11 mouse cellular contexts compared by ENCODE assay signal in genomic region chr11:3543001-3543400, GRCm38 (mm10). TPM values are rescaled to one million over a fixed set of nuclear protein-coding genes. Genes with fewer than 3 reads are reported as not detected.
DNase-seq lines count a peak whose midpoint lies in the region; ATAC-seq and TF ChIP-seq lines count a peak whose summit lies in the region.
"Had no signal": no experiment of that assay in that cellular context is flagged by ENCODE, and none has a peak within 500 bp of the region (broad histone marks: within the 10 kb centered on the region; RNA-seq: fewer than 3 reads in every experiment).

No protein-coding gene starts in this region.

- no peak overlapping the region for H3K4me2 ChIP-seq in limb, embryonic 14.5 days (replicated peaks; ENCODE audit: low read depth, low read length, severe bottlenecking)
- H3K4me2 ChIP-seq: limb, embryonic 12.5 days had no signal

- TF ChIP-seq POLR2A in limb, embryonic 14.5 days (IDR thresholded peaks at IDR 0.05; ENCODE audit: borderline replicate concordance, extremely low read depth, insufficient read depth, insufficient read length) = no peak

- intact Hi-C loops in gastrocnemius, postnatal 14 days (cut with DNase I; ENCODE audit: low total_unique reads) = no loop called here

- peak; percentile 44 for DNase-seq in right cerebral cortex, adult 18-20 months
- DNase-seq in right cerebral cortex, postnatal 14 days = no peak
- DNase-seq in gastrocnemius, postnatal 14 days = peak; percentile 91
- DNase-seq in limb, embryonic 14.5 days (ENCODE audit: low spot score) = peak; percentile 88
- peak; percentile 48 for DNase-seq in telencephalon, adult 2 months (ENCODE audit: low read depth, low spot score)
- no peak for DNase-seq in kidney, postnatal 14 days
- no peak for DNase-seq in kidney, postnatal 36 days
- DNase-seq: kidney, adult 18-20 months had no signal

- H3K4me1 ChIP-seq in limb, embryonic 14.5 days (ENCODE audit: control insufficient read depth, insufficient read depth, low read length) = peaks cover 25% of the 10 kb centered on the region

- H3K4me3 ChIP-seq in limb, embryonic 14.5 days (replicated peaks; ENCODE audit: low read length) = no peak overlapping the region
- H3K4me3 ChIP-seq: forebrain, embryonic 10.5 days; limb, embryonic 12.5 days had no signal

- no peaks in the 10 kb centered on the region for H3K9me3 ChIP-seq in limb, embryonic 14.5 days (ENCODE audit: control insufficient read depth, low read length)

- peak overlapping the region; percentile 21; the same call in 1 of the 2 replicates for H3K9ac ChIP-seq in limb, embryonic 14.5 days (ENCODE audit: low read depth, low read length, severe bottlenecking)
- H3K9ac ChIP-seq: limb, embryonic 12.5 days had no signal

- H3K27me3 ChIP-seq in limb, embryonic 14.5 days (ENCODE audit: control insufficient read depth, insufficient read depth, low read length) = no peaks in the 10 kb centered on the region
- H3K27me3 ChIP-seq: limb, embryonic 12.5 days had no signal

- H3K27ac ChIP-seq in limb, embryonic 14.5 days (replicated peaks; ENCODE audit: low read depth, low read length) = peak overlapping the region; percentile 72
- H3K27ac ChIP-seq: forebrain, embryonic 10.5 days; limb, embryonic 12.5 days had no signal

- WGBS in limb, embryonic 14.5 days = 16% methylated on average over 5 of the region's 5 CpGs

- no peaks in the 10 kb centered on the region for H3K36me3 ChIP-seq in limb, embryonic 14.5 days (ENCODE audit: control insufficient read depth, insufficient read depth, low read length)
- H3K36me3 ChIP-seq: forebrain, embryonic 10.5 days; limb, embryonic 12.5 days had no signal

- peak; percentile 47 for ATAC-seq in limb, embryonic 14.5 days (ENCODE audit: low FRiP score, low read depth)
- ATAC-seq in CD4-positive, CD25-positive, alpha-beta regulatory T cell, adult 4 months = no peak

RNA-seq across cellular contexts. Expression of gene Smtn, which starts 2.6 kb away (rescaled TPM):
- 100 to 1,000 TPM in 1 of 2 experiments, 10 to 100 TPM in 1; 96.8 to 123 TPM for total RNA-seq in gastrocnemius, postnatal 14 days (2021)
- 59.0 and 64.7 TPM in 2 replicates for polyA plus RNA-seq in limb, embryonic 14.5 days (2012; rRNA removed)
- 71.8 and 79.6 TPM in 2 replicates for polyA plus RNA-seq in limb, embryonic 14.5 days (2014; fragmentation: Nextera tagmentation; extraction: Ambion mirVana)
- polyA plus RNA-seq in CD4-positive, CD25-positive, alpha-beta regulatory T cell, adult 4 months (2017; shearing (Covaris generic)) = under 1 TPM; 0.16 to 0.65 TPM

RNA-seq across cellular contexts. Expression of gene Selenom, which starts 28.5 kb away (rescaled TPM):
- total RNA-seq in gastrocnemius, postnatal 14 days (2021) = 10 to 100 TPM; 27.5 to 38.5 TPM
- polyA plus RNA-seq in limb, embryonic 14.5 days (2012; rRNA removed) = 201 and 256 TPM in 2 replicates
- polyA plus RNA-seq in limb, embryonic 14.5 days (2014; fragmentation: Nextera tagmentation; extraction: Ambion mirVana) = 191 and 214 TPM in 2 replicates
- 1 to 10 TPM; 7.6 to 8.9 TPM for polyA plus RNA-seq in CD4-positive, CD25-positive, alpha-beta regulatory T cell, adult 4 months (2017; shearing (Covaris generic))

RNA-seq across cellular contexts. Expression of gene Inpp5j, which starts 38.4 kb away (rescaled TPM):
- total RNA-seq in gastrocnemius, postnatal 14 days (2021) = 1 to 10 TPM; 1.9 to 2.9 TPM
- 0.23 and 0.40 TPM in 2 replicates for polyA plus RNA-seq in limb, embryonic 14.5 days (2012; rRNA removed)
- polyA plus RNA-seq in limb, embryonic 14.5 days (2014; fragmentation: Nextera tagmentation; extraction: Ambion mirVana) = 0.18 and 0.43 TPM in 2 replicates
- polyA plus RNA-seq in CD4-positive, CD25-positive, alpha-beta regulatory T cell, adult 4 months (2017; shearing (Covaris generic)) = under 1 TPM in 1 of 2 experiments, not detected in 1; 0.13 TPM
- polyA plus RNA-seq: limb, embryonic 12.5 days had no signal

RNA-seq across cellular contexts. Expression of gene Pla2g3, which starts 54.9 kb away (rescaled TPM):
- total RNA-seq in gastrocnemius, postnatal 14 days (2021) = under 1 TPM in 1 of 2 experiments, not detected in 1; 0.09 TPM
- polyA plus RNA-seq in limb, embryonic 14.5 days (2012; rRNA removed) = 0.99 and 1.4 TPM in 2 replicates
- polyA plus RNA-seq in limb, embryonic 14.5 days (2014; fragmentation: Nextera tagmentation; extraction: Ambion mirVana) = 0.23 and 0.40 TPM in 2 replicates
- under 1 TPM in 1 of 2 experiments, not detected in 1; 0.20 TPM for polyA plus RNA-seq in CD4-positive, CD25-positive, alpha-beta regulatory T cell, adult 4 months (2017; shearing (Covaris generic))

Comparison
In these comparisons a context has a peak if more than half of its experiments do, and no peak if none do; other contexts are left out.
1. DNase-seq: peak in right cerebral cortex, adult 18-20 months (single experiment), gastrocnemius, postnatal 14 days (single experiment), limb, embryonic 14.5 days (single experiment) and telencephalon, adult 2 months (single experiment); none in right cerebral cortex, postnatal 14 days (single experiment), kidney, postnatal 14 days (single experiment) and kidney, postnatal 36 days (0 of 2).
2. RNA of gene Smtn, which starts 2.6 kb away (polyA plus RNA-seq): 59.0 to 79.6 TPM in limb, embryonic 14.5 days; 0.16 to 0.65 TPM in CD4-positive, CD25-positive, alpha-beta regulatory T cell, adult 4 months; every median in the first group is over 10 times any median in the second.
3. RNA of gene Selenom, which starts 28.5 kb away (polyA plus RNA-seq): 191 to 256 TPM in limb, embryonic 14.5 days; 7.6 to 8.9 TPM in CD4-positive, CD25-positive, alpha-beta regulatory T cell, adult 4 months; every median in the first group is over 10 times any median in the second.